Mouse (Mus musculus): Measurements from ENCODE around the gene Zcchc2. TPM values are rescaled to one million over a fixed set of nuclear protein-coding genes. Genes with fewer than 3 reads are reported as not detected.

The Zcchc2 gene
- total and polyA plus RNA-seq, 2 experiments: 12.2 to 15.3 TPM

DNA sequence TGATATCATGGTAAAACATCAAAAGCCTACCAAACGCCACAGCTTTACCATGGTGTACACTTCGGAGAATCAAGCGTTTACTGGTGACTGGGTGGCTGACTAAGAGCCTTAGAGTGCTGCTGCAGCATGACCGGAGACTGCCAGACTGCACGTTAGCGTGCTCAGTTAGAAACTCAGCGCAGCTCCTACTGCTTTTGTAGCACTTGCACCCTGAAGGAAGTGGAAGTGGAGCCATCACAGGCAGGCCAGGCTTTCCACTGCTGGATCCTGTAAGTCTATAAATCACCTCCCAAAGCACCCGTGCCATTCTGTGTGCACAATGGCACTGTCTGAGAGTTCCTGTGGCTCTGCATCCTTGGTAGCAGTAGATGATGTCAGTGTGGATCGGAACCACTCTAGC, 52.0 kb downstream of the Zcchc2 start:
- DNase-seq (ENCODE audit: extremely low read depth, low read depth, low spot score): no peak
- H3K27me3 ChIP-seq (ENCODE audit: control insufficient read depth, insufficient read depth, low read length): no peaks in the 10 kb centered on the region
- H3K9ac ChIP-seq (ENCODE audit: low read depth, low read length): no peak overlapping the region
- 96% methylated on average over 9 of the region's 9 CpGs for WGBS
- TF ChIP-seq POLR2A (IDR thresholded peaks at IDR 0.05; ENCODE audit: extremely low read depth, insufficient read depth, low read length) (no peak), CTCF (IDR thresholded peaks at IDR 0.05; ENCODE audit: low read depth, low read length) (no peak)
- H3K4me1 ChIP-seq (ENCODE audit: control insufficient read depth, insufficient read depth, low read length): no peaks in the 10 kb centered on the region
- H3K4me3 ChIP-seq (ENCODE audit: insufficient read depth, low read depth, low read length): no peak overlapping the region
- no peaks in the 10 kb centered on the region for H3K36me3 ChIP-seq (ENCODE audit: control insufficient read depth, insufficient read depth, low read length)
- H3K27ac ChIP-seq (replicated peaks; ENCODE audit: insufficient read depth, low read depth, low read length): no peak overlapping the region
- no peaks in the 10 kb centered on the region for H3K79me2 ChIP-seq (ENCODE audit: control insufficient read depth, insufficient read depth, low read length)

DNA sequence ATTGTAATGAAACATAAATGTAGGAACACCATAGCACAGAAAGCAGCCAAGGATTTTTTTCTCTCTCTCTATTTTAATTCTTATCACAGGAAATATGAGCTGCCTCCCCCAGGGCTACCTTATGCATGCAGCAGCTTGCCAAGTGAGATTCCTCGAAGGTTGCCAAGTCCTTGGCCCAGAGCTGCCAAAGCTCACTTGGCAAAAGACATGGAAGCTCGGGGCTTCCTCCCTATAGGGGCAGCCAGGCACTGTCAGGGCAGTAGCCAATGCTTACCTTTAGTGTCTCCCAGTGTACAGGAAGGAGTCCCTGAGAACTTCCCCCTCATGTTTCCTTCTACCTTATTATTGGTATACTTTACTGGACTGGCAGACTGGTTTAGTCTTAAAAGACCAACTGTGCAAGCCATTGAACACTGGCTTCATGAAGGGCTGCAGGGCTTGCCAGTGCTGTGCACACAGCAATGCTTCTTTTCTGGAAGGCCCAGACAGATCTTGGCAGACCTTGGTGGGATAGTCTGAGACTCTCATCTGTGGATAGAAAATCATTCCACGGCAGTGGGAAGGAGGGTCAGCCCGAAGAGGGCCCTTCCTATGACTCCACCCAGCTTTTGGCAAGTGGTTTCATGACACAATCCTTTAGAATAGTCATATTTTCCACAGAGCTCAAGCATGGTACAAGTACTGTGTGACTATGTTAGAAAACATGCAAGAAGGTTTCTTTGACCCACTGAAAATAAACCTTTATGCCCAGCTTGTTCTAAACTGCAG, 53.0 kb downstream of the Zcchc2 start:
- Histone ChIP-seq H3K79me2 (ENCODE audit: control insufficient read depth, insufficient read depth, low read length) (no peaks in the 10 kb centered on the region), H3K36me3 (ENCODE audit: control insufficient read depth, insufficient read depth, low read length) (no peaks in the 10 kb centered on the region), H3K9ac (ENCODE audit: low read depth, low read length) (no peak overlapping the region), H3K4me3 (ENCODE audit: insufficient read depth, low read depth, low read length) (no peak overlapping the region), H3K27me3 (ENCODE audit: control insufficient read depth, insufficient read depth, low read length) (no peaks in the 10 kb centered on the region), H3K27ac (replicated peaks; ENCODE audit: insufficient read depth, low read depth, low read length) (no peak overlapping the region), H3K4me1 (ENCODE audit: control insufficient read depth, insufficient read depth, low read length) (no peaks in the 10 kb centered on the region)
- DNase-seq (ENCODE audit: extremely low read depth, low read depth, low spot score): no peak
- TF ChIP-seq CTCF (IDR thresholded peaks at IDR 0.05; ENCODE audit: low read depth, low read length) (no peak), POLR2A (IDR thresholded peaks at IDR 0.05; ENCODE audit: extremely low read depth, insufficient read depth, low read length) (no peak)
- WGBS: 49% methylated on average over 4 of the region's 4 CpGs

DNA sequence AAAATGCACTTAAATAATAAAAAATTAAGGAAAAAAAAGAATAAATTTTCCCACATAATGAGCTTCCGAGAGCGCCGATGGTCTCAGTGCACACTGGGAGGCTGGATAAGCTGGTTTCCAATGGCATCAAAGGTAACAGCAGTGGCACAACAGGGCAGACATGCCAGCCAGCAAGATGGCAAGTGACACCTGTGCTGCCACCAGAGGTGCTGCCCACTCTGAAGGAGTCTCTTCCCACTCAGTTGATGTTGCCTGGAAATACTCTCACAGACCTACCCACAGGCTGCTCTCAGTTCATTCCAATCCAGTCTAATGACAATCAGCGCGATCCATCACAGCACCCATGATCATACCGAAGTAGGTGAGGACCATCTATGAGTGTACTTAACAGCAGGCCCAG, 58.8 kb downstream of the Zcchc2 start:
- Histone ChIP-seq H3K4me1 (ENCODE audit: control insufficient read depth, insufficient read depth, low read length) (no peaks in the 10 kb centered on the region), H3K36me3 (ENCODE audit: control insufficient read depth, insufficient read depth, low read length) (no peaks in the 10 kb centered on the region), H3K27me3 (ENCODE audit: control insufficient read depth, insufficient read depth, low read length) (no peaks in the 10 kb centered on the region), H3K4me3 (ENCODE audit: insufficient read depth, low read depth, low read length) (no peak overlapping the region), H3K27ac (replicated peaks; ENCODE audit: insufficient read depth, low read depth, low read length) (no peak overlapping the region), H3K79me2 (ENCODE audit: control insufficient read depth, insufficient read depth, low read length) (no peaks in the 10 kb centered on the region), H3K9ac (ENCODE audit: low read depth, low read length) (no peak overlapping the region)
- no peak for DNase-seq (ENCODE audit: extremely low read depth, low read depth, low spot score)
- TF ChIP-seq POLR2A (IDR thresholded peaks at IDR 0.05; ENCODE audit: extremely low read depth, insufficient read depth, low read length) (no peak), CTCF (IDR thresholded peaks at IDR 0.05; ENCODE audit: low read depth, low read length) (no peak)
- WGBS: 94% methylated on average over 6 of the region's 6 CpGs

DNA sequence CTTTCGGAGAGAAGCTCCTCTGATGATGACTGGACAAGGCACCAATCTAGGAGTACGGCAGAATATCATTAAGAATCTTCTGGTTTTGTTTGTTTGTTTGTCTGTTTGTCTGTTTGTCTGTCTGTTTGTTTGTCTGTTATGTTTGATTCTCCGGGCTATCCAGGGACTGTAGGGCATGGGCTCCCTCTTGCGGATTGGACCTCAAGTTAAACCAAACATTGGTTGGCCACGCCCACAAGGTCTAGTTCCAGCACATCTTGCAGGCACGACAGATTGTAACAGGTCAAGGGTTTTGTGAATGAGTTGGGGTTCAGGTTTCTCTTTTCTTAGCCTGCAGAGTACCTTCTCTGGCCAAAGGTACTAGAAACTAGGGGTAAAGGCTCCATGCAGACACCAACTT, 64.8 kb downstream of the Zcchc2 start:
- no peak overlapping the region for H3K4me3 ChIP-seq (ENCODE audit: insufficient read depth, low read depth, low read length)
- no peaks in the 10 kb centered on the region for H3K4me1 ChIP-seq (ENCODE audit: control insufficient read depth, insufficient read depth, low read length)
- no peaks in the 10 kb centered on the region for H3K79me2 ChIP-seq (ENCODE audit: control insufficient read depth, insufficient read depth, low read length)
- no peaks in the 10 kb centered on the region for H3K36me3 ChIP-seq (ENCODE audit: control insufficient read depth, insufficient read depth, low read length)
- H3K27me3 ChIP-seq (ENCODE audit: control insufficient read depth, insufficient read depth, low read length): no peaks in the 10 kb centered on the region
- H3K9ac ChIP-seq (ENCODE audit: low read depth, low read length): no peak overlapping the region
- no peak overlapping the region for H3K27ac ChIP-seq (replicated peaks; ENCODE audit: insufficient read depth, low read depth, low read length)
- DNase-seq (ENCODE audit: extremely low read depth, low read depth, low spot score): peak; percentile 38
- TF ChIP-seq POLR2A (IDR thresholded peaks at IDR 0.05; ENCODE audit: extremely low read depth, insufficient read depth, low read length) (no peak), CTCF (IDR thresholded peaks at IDR 0.05; ENCODE audit: low read depth, low read length) (no peak)
- 64% methylated on average over 6 of the region's 6 CpGs for WGBS

DNA sequence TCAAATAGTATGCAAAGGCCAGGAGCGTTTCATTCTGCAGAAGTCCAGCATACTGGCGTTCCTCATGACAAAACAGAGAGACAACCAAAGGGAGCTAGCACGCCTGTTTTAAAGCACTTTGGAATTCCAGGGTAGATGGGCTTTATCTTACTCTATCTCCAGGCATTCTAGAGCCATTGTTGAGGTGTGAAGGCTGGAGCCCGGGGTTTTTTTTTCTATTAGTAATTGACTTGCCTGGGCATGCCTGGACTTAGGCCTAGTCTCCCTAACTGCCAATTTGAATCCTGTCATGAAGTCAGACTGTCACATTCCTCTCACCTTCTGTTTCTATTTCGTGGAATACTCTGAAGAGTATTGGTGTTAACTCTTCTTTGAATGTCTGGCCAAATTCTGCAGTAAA, 68.1 kb downstream of the Zcchc2 start:
- Histone ChIP-seq H3K27me3 (ENCODE audit: control insufficient read depth, insufficient read depth, low read length) (no peaks in the 10 kb centered on the region), H3K4me1 (ENCODE audit: control insufficient read depth, insufficient read depth, low read length) (no peaks in the 10 kb centered on the region), H3K27ac (replicated peaks; ENCODE audit: insufficient read depth, low read depth, low read length) (no peak overlapping the region), H3K79me2 (ENCODE audit: control insufficient read depth, insufficient read depth, low read length) (no peaks in the 10 kb centered on the region), H3K4me3 (ENCODE audit: insufficient read depth, low read depth, low read length) (no peak overlapping the region), H3K9ac (ENCODE audit: low read depth, low read length) (no peak overlapping the region), H3K36me3 (ENCODE audit: control insufficient read depth, insufficient read depth, low read length) (no peaks in the 10 kb centered on the region)
- WGBS: 79% methylated on average over 5 of the region's 5 CpGs
- no peak for DNase-seq (ENCODE audit: extremely low read depth, low read depth, low spot score)
- TF ChIP-seq POLR2A (IDR thresholded peaks at IDR 0.05; ENCODE audit: extremely low read depth, insufficient read depth, low read length): no peak
- TF ChIP-seq CTCF (IDR thresholded peaks at IDR 0.05; ENCODE audit: low read depth, low read length): no peak

DNA sequence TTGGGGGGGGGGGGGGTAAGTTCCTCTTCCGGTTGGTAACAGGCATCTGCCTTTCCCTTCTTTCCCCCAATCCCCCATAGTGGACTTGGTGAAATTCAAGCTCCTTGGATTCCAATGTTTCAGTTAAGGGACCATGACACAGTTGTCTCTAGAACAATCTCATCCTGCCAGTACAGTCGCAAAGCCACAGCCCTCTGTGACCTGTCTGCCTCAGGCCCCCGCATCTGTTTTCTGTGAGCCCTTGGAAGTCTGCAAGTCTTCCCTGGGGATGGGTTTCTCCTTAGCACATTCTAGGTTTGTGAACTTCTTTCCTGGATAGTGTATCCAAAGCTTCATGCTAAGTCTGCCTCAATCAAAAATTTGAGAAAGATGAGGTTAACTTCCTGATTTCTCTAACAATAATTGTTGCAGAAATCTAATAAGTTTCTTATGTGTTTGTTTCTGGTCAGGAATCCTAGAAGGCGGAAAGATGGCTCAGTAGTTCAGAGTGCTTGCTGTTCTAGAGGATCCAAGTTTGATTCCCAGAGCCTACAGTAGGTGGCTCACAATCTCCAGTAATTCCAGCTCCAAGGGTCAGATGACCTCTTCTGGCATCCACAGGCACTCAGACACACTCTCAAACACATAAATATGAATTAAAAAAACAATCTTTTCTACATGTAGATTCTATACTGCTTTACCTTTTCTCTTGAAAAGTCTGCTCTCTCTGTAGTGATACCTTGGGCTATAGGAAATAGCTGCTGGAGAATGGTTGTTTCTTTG, 69.5 kb downstream of the Zcchc2 start:
- H3K9ac ChIP-seq (ENCODE audit: low read depth, low read length): no peak overlapping the region
- H3K4me3 ChIP-seq (ENCODE audit: insufficient read depth, low read depth, low read length): no peak overlapping the region
- H3K27ac ChIP-seq (replicated peaks; ENCODE audit: insufficient read depth, low read depth, low read length): no peak overlapping the region
- H3K27me3 ChIP-seq (ENCODE audit: control insufficient read depth, insufficient read depth, low read length): no peaks in the 10 kb centered on the region; the same call in 1 of the 2 replicates
- H3K36me3 ChIP-seq (ENCODE audit: control insufficient read depth, insufficient read depth, low read length): no peaks in the 10 kb centered on the region
- TF ChIP-seq POLR2A (IDR thresholded peaks at IDR 0.05; ENCODE audit: extremely low read depth, insufficient read depth, low read length) (no peak), CTCF (IDR thresholded peaks at IDR 0.05; ENCODE audit: low read depth, low read length) (no peak)
- DNase-seq (ENCODE audit: extremely low read depth, low read depth, low spot score): no peak
- H3K4me1 ChIP-seq (ENCODE audit: control insufficient read depth, insufficient read depth, low read length): no peaks in the 10 kb centered on the region
- WGBS: 84% methylated on average over 4 of the region's 4 CpGs
- no peaks in the 10 kb centered on the region for H3K79me2 ChIP-seq (ENCODE audit: control insufficient read depth, insufficient read depth, low read length)
